Mouse (Mus musculus): ENCODE results near the gene Orc5.

DNA sequence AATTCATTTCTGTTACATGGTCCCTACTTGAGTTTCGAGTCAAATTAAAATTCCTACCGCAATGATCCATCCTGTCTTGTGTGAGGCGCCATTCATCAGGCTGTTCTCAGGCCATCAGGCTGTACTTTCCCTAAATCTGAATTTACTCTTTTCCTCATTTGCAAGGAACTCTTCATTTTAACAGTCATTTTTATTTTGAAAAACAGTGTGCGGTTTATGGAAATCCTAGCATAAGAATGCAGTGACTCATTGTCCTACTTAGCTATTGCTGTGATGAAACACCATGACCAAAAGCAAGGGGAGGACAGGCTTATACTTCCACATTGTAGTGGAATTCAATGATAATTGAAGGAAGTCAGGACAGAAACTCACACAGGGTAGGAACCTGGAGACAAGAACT lies 46.8 kb upstream of the Orc5 start:
- TF ChIP-seq CTCF (conservative IDR thresholded peaks at IDR 0.05 in 1 of 2, IDR thresholded peaks at IDR 0.05 in 1 of 2; ENCODE audit: low read depth in 2 of 2, low read length in 2 of 2) (no peak), ZMIZ1 (IDR thresholded peaks at IDR 0.05; ENCODE audit: low read depth, low read length) (no peak), ZNF384 (IDR thresholded peaks at IDR 0.05; ENCODE audit: low read depth, low read length) (no peak)

Data from CH12.LX (cell line).